Mouse (Mus musculus) ES-E14 (cell line): ENCODE results near the gene Kalrn.

Experiments
- CHD2 ChIP-seq: IDR thresholded peaks from 2 replicates; pipeline ENCODE4 v1.6.1; 2014; ENCODE audit warnings: mild to moderate bottlenecking, low read depth, low read length, inconsistent platforms
- HCFC1 ChIP-seq: IDR thresholded peaks from 2 replicates; pipeline ENCODE4 v1.6.1; 2012; ENCODE audit warnings: low read length, inconsistent platforms, borderline replicate concordance; ENCODE audit not compliant: insufficient read depth
- MAFK ChIP-seq: IDR thresholded peaks from 2 replicates; pipeline ENCODE4 v1.6.1; 2014; ENCODE audit warnings: mild to moderate bottlenecking, low read depth, low read length, inconsistent platforms; ENCODE audit not compliant: insufficient read depth
- ZC3H11A ChIP-seq: IDR thresholded peaks from 2 replicates; pipeline ENCODE4 v1.6.1; 2012; ENCODE audit warnings: low read depth, mild to moderate bottlenecking, inconsistent platforms, low read length, borderline replicate concordance
- ZNF384 ChIP-seq: IDR thresholded peaks from 2 replicates; pipeline ENCODE4 v1.6.1; 2012; ENCODE audit warnings: low read depth, low read length, inconsistent platforms

DNA sequence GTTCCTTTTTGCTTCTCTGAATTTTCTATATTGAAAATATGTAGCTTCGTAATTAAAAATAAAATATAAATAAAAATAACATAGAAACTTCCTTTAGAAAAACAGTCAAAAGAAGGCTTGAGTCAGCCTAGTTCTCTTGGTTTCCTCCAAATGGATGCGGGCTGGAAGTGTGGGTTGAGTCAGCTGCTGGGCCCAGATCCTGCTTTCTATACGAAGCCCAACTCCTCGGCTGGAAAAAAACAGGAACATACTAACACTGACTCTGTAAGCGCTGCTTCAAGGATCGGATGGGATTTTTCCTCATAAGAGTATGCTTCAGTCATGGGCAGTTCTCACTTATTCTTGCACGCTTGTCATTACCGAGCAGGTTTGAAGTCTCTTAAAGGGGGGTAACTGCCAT, 291.3 kb downstream of the Kalrn start:
- no peak for TF ChIP-seq ZC3H11A
- TF ChIP-seq CHD2 = no peak
- TF ChIP-seq MAFK = no peak
- no peak for TF ChIP-seq HCFC1
- no peak for TF ChIP-seq ZNF384
